Mouse (Mus musculus): ENCODE measurements at regions not wholly inside any gene's neighbourhood (a gene's known extent, or its start where the extent isn't known, plus 50 kb on each side); places are given as distances from the start of the nearest gene placed in this dataset.

- no peak for ATAC-seq
- no peaks in the 10 kb centered on the region for H3K4me1 ChIP-seq (replicated peaks; ENCODE audit: control insufficient read depth, insufficient read depth, low read length)
- no peak overlapping the region for H3K4me3 ChIP-seq (replicated peaks; ENCODE audit: low read length)
- H3K9me3 ChIP-seq (ENCODE audit: control insufficient read depth, low read length) = no peaks in the 10 kb centered on the region
- H3K4me2 ChIP-seq (ENCODE audit: low read length) = no peak overlapping the region
- no peak overlapping the region for H3K27ac ChIP-seq (ENCODE audit: low read length)
- 81% methylated on average over 2 of the region's 2 CpGs for WGBS
- no peaks in the 10 kb centered on the region for H3K36me3 ChIP-seq (ENCODE audit: control insufficient read depth, insufficient read depth)
- H3K27me3 ChIP-seq (replicated peaks; ENCODE audit: control insufficient read depth, insufficient read depth, low read length) = no peaks in the 10 kb centered on the region
- H3K9ac ChIP-seq (replicated peaks; ENCODE audit: low read depth, low read length) = no peak overlapping the region
Observed at GRCm38 (mm10) chr14:14552201-14552600, 149.9 kb upstream of the Slc4a7 start.

GRCm38 (mm10) chr14:14574851-14575250 is 127.2 kb upstream of the Slc4a7 start:
- Histone ChIP-seq H3K27ac (ENCODE audit: low read length) (no peak overlapping the region), H3K36me3 (ENCODE audit: control insufficient read depth, insufficient read depth) (no peaks in the 10 kb centered on the region), H3K4me2 (ENCODE audit: low read length) (no peak overlapping the region), H3K9ac (replicated peaks; ENCODE audit: low read depth, low read length) (no peak overlapping the region), H3K4me1 (replicated peaks; ENCODE audit: control insufficient read depth, insufficient read depth, low read length) (no peaks in the 10 kb centered on the region), H3K4me3 (replicated peaks; ENCODE audit: low read length) (no peak overlapping the region), H3K9me3 (ENCODE audit: control insufficient read depth, low read length) (no peaks in the 10 kb centered on the region), H3K27me3 (replicated peaks; ENCODE audit: control insufficient read depth, insufficient read depth, low read length) (no peaks in the 10 kb centered on the region)
- ATAC-seq = no peak
- WGBS = 71% methylated on average over 4 of the region's 4 CpGs

- H3K4me3 ChIP-seq (replicated peaks; ENCODE audit: low read length) = no peak overlapping the region
- H3K4me2 ChIP-seq (ENCODE audit: low read length) = no peak overlapping the region
- H3K4me1 ChIP-seq (replicated peaks; ENCODE audit: control insufficient read depth, insufficient read depth, low read length) = no peaks in the 10 kb centered on the region
- no peaks in the 10 kb centered on the region for H3K27me3 ChIP-seq (replicated peaks; ENCODE audit: control insufficient read depth, insufficient read depth, low read length)
- no peaks in the 10 kb centered on the region for H3K36me3 ChIP-seq (ENCODE audit: control insufficient read depth, insufficient read depth)
- no peaks in the 10 kb centered on the region for H3K9me3 ChIP-seq (ENCODE audit: control insufficient read depth, low read length)
- no peak overlapping the region for H3K27ac ChIP-seq (ENCODE audit: low read length)
- ATAC-seq = no peak
- whole genome bisulfite sequencing = 75% methylated on average over 2 of the region's 2 CpGs
- H3K9ac ChIP-seq (replicated peaks; ENCODE audit: low read depth, low read length) = no peak overlapping the region
Observed at GRCm38 (mm10) chr14:14591939-14592338, 110.1 kb upstream of the Slc4a7 start.

- no peak for ATAC-seq
- Histone ChIP-seq H3K9me3 (ENCODE audit: control insufficient read depth, low read length) (no peaks in the 10 kb centered on the region), H3K36me3 (ENCODE audit: control insufficient read depth, insufficient read depth) (no peaks in the 10 kb centered on the region), H3K4me2 (ENCODE audit: low read length) (no peak overlapping the region), H3K27me3 (replicated peaks; ENCODE audit: control insufficient read depth, insufficient read depth, low read length) (no peaks in the 10 kb centered on the region), H3K4me1 (replicated peaks; ENCODE audit: control insufficient read depth, insufficient read depth, low read length) (no peaks in the 10 kb centered on the region), H3K27ac (ENCODE audit: low read length) (no peak overlapping the region), H3K9ac (replicated peaks; ENCODE audit: low read depth, low read length) (no peak overlapping the region), H3K4me3 (replicated peaks; ENCODE audit: low read length) (no peak overlapping the region)
- WGBS = 83% methylated on average over 6 of the region's 6 CpGs
Observed at GRCm38 (mm10) chr14:14594753-14595152, 107.3 kb upstream of the Slc4a7 start.

DNA sequence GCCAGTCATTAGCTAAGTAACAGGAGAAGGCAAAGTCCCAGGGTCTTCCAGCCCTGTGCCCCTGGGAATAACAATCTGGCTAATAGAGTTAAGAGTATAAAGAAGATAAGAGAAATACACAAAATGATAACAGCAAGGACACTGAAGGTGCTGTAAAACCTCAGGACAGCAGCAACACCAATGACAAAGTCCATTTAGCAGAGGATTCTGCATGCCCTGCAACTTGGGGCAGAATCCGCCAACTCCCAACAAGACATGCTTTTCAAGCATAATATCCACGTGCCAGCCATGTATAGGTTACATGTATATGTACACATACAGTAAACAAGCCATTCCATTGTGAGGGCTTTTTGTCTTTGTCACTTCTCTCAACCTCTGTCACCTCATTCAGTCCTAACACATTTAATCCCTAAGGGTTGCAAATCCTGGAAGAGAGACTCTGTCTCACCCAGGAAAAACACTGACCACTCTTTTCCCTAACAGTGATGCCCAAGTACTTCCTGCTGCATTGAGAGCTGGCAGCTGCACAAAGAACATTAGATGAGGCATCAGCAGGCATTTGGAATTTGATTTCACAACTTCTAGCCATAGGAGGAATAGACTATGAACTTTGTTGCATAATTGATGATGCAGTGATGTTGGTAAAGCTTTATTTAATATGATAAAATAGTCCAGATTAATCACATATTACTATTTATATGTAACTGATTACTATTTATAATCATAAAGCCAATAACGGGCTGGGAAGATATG is 105.8 kb upstream of the Slc4a7 start:
- no peaks in the 10 kb centered on the region for H3K27me3 ChIP-seq (replicated peaks; ENCODE audit: control insufficient read depth, insufficient read depth, low read length)
- no peaks in the 10 kb centered on the region for H3K9me3 ChIP-seq (ENCODE audit: control insufficient read depth, low read length)
- no peak overlapping the region for H3K9ac ChIP-seq (replicated peaks; ENCODE audit: low read depth, low read length)
- H3K4me2 ChIP-seq (ENCODE audit: low read length) = no peak overlapping the region
- H3K4me3 ChIP-seq (replicated peaks; ENCODE audit: low read length) = no peak overlapping the region
- no peak for ATAC-seq
- no peaks in the 10 kb centered on the region for H3K36me3 ChIP-seq (ENCODE audit: control insufficient read depth, insufficient read depth)
- H3K27ac ChIP-seq (ENCODE audit: low read length) = no peak overlapping the region
- WGBS = 86% methylated on average over 3 of the region's 3 CpGs
- no peaks in the 10 kb centered on the region for H3K4me1 ChIP-seq (replicated peaks; ENCODE audit: control insufficient read depth, insufficient read depth, low read length)

GRCm38 (mm10) chr14:14599586-14599985 is 102.5 kb upstream of the Slc4a7 start:
- Histone ChIP-seq H3K4me3 (replicated peaks; ENCODE audit: low read length) (no peak overlapping the region), H3K4me1 (replicated peaks; ENCODE audit: control insufficient read depth, insufficient read depth, low read length) (no peaks in the 10 kb centered on the region), H3K36me3 (ENCODE audit: control insufficient read depth, insufficient read depth) (no peaks in the 10 kb centered on the region), H3K4me2 (ENCODE audit: low read length) (no peak overlapping the region), H3K27me3 (replicated peaks; ENCODE audit: control insufficient read depth, insufficient read depth, low read length) (no peaks in the 10 kb centered on the region), H3K9me3 (ENCODE audit: control insufficient read depth, low read length) (no peaks in the 10 kb centered on the region), H3K9ac (replicated peaks; ENCODE audit: low read depth, low read length) (no peak overlapping the region), H3K27ac (ENCODE audit: low read length) (no peak overlapping the region)
- 77% methylated on average over 2 of the region's 2 CpGs for WGBS
- no peak for ATAC-seq

DNA sequence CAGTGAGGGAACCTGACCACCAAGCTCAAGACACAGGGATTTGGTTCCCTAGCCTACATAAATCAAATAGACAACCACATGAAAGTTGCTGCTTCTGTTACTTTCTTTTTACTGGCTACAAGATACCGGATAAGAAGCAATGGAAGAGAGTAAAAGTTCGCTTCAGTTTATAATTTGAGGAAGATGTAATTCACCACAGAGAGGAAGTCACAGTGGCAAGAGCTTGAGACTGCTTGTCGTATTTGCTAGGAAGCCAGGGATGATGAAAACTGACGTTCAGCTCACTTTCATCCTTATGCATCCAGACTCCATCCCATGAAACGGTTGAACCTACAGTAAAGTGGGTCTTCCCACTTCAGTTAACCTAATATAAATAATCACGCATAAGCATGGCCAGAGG is 102.1 kb upstream of the Slc4a7 start:
- WGBS = 90% methylated on average over 6 of the region's 6 CpGs

GRCm38 (mm10) chr14:14603439-14603838 is 98.6 kb upstream of the Slc4a7 start:
- no peak for ATAC-seq
- H3K27ac ChIP-seq (ENCODE audit: low read length) = no peak overlapping the region
- no peaks in the 10 kb centered on the region for H3K9me3 ChIP-seq (ENCODE audit: control insufficient read depth, low read length)
- 82% methylated on average over 1 of the region's 1 CpGs for WGBS
- H3K9ac ChIP-seq (replicated peaks; ENCODE audit: low read depth, low read length) = no peak overlapping the region
- no peaks in the 10 kb centered on the region for H3K4me1 ChIP-seq (replicated peaks; ENCODE audit: control insufficient read depth, insufficient read depth, low read length)
- no peak overlapping the region for H3K4me2 ChIP-seq (ENCODE audit: low read length)
- H3K27me3 ChIP-seq (replicated peaks; ENCODE audit: control insufficient read depth, insufficient read depth, low read length) = no peaks in the 10 kb centered on the region
- no peak overlapping the region for H3K4me3 ChIP-seq (replicated peaks; ENCODE audit: low read length)
- H3K36me3 ChIP-seq (ENCODE audit: control insufficient read depth, insufficient read depth) = no peaks in the 10 kb centered on the region

More for the DNA sequence above, 102.1 kb upstream of the Slc4a7 start:
- H3K9me3 ChIP-seq (ENCODE audit: control insufficient read depth, low read length) = no peaks in the 10 kb centered on the region
- no peaks in the 10 kb centered on the region for H3K36me3 ChIP-seq (ENCODE audit: control insufficient read depth, insufficient read depth)
- H3K4me1 ChIP-seq (replicated peaks; ENCODE audit: control insufficient read depth, insufficient read depth, low read length) = no peaks in the 10 kb centered on the region
- H3K27me3 ChIP-seq (replicated peaks; ENCODE audit: control insufficient read depth, insufficient read depth, low read length) = no peaks in the 10 kb centered on the region
- no peak overlapping the region for H3K9ac ChIP-seq (replicated peaks; ENCODE audit: low read depth, low read length)
- no peak for ATAC-seq
- H3K4me3 ChIP-seq (replicated peaks; ENCODE audit: low read length) = no peak overlapping the region
- H3K4me2 ChIP-seq (ENCODE audit: low read length) = no peak overlapping the region
- H3K27ac ChIP-seq (ENCODE audit: low read length) = no peak overlapping the region

GRCm38 (mm10) chr14:14607074-14607473 is 95.0 kb upstream of the Slc4a7 start:
- H3K27ac ChIP-seq (ENCODE audit: low read length) = no peak overlapping the region
- no peaks in the 10 kb centered on the region for H3K4me1 ChIP-seq (replicated peaks; ENCODE audit: control insufficient read depth, insufficient read depth, low read length)
- H3K27me3 ChIP-seq (replicated peaks; ENCODE audit: control insufficient read depth, insufficient read depth, low read length) = no peaks in the 10 kb centered on the region
- ATAC-seq = no peak
- H3K9ac ChIP-seq (replicated peaks; ENCODE audit: low read depth, low read length) = no peak overlapping the region
- H3K4me3 ChIP-seq (replicated peaks; ENCODE audit: low read length) = no peak overlapping the region
- no peak overlapping the region for H3K4me2 ChIP-seq (ENCODE audit: low read length)
- 94% methylated on average over 3 of the region's 3 CpGs for WGBS
- H3K9me3 ChIP-seq (ENCODE audit: control insufficient read depth, low read length) = no peaks in the 10 kb centered on the region
- H3K36me3 ChIP-seq (ENCODE audit: control insufficient read depth, insufficient read depth) = no peaks in the 10 kb centered on the region

- WGBS = 95% methylated on average over 3 of the region's 3 CpGs
Observed at GRCm38 (mm10) chr14:14612245-14612644, 89.8 kb upstream of the Slc4a7 start.

More at GRCm38 (mm10) chr14:14612245-14612644, 89.8 kb upstream of the Slc4a7 start:
- Histone ChIP-seq H3K9ac (replicated peaks; ENCODE audit: low read depth, low read length) (no peak overlapping the region), H3K9me3 (ENCODE audit: control insufficient read depth, low read length) (no peaks in the 10 kb centered on the region), H3K27me3 (replicated peaks; ENCODE audit: control insufficient read depth, insufficient read depth, low read length) (no peaks in the 10 kb centered on the region), H3K27ac (ENCODE audit: low read length) (no peak overlapping the region), H3K4me2 (ENCODE audit: low read length) (no peak overlapping the region), H3K4me3 (replicated peaks; ENCODE audit: low read length) (no peak overlapping the region), H3K4me1 (replicated peaks; ENCODE audit: control insufficient read depth, insufficient read depth, low read length) (no peaks in the 10 kb centered on the region), H3K36me3 (ENCODE audit: control insufficient read depth, insufficient read depth) (no peaks in the 10 kb centered on the region)
- ATAC-seq = no peak

Data from forebrain, embryonic 16.5 days (tissue).